Mouse (Mus musculus) forebrain, postnatal 0 days (tissue): ENCODE measurements at regions not wholly inside any gene's neighbourhood (a gene's known extent, or its start where the extent isn't known, plus 50 kb on each side); places are given as distances from the start of the nearest gene placed in this dataset.

Source experiments
- ATAC-seq: fragments of 200-750 bp; cut with Nextera tagmentation; 2 replicates; pipeline ENCODE4 v1.8.0; 2017; ENCODE audit warnings: mild to moderate bottlenecking, moderate library complexity
- DNase-seq: peaks from one replicate; pipeline ENCODE4 v3.0.0-alpha.2; 2015
- H3K27ac ChIP-seq: fragments of 300-500 bp; sonication (generic); 2 replicates; pipeline ENCODE4 v1.5.1; 2014; ENCODE audit warnings: low read depth, mild to moderate bottlenecking, antibody characterized with exemption, low read length, moderate library complexity, mixed read lengths
- H3K27me3 ChIP-seq: fragments of 300-500 bp; sonication (generic); 2 replicates; pipeline ENCODE4 v1.6.1; 2014; ENCODE audit warnings: mild to moderate bottlenecking, low read length, mixed read lengths; ENCODE audit not compliant: insufficient read depth
- H3K36me3 ChIP-seq: fragments of 300-500 bp; sonication (generic); 2 replicates; pipeline ENCODE4 v1.6.1; 2014; ENCODE audit warnings: mild to moderate bottlenecking, moderate library complexity; ENCODE audit not compliant: insufficient read depth
- H3K4me1 ChIP-seq: fragments of 300-500 bp; sonication (generic); 2 replicates; pipeline ENCODE4 v1.6.1; 2014; ENCODE audit warnings: antibody characterized with exemption; ENCODE audit not compliant: insufficient read depth
- H3K4me2 ChIP-seq: fragments of 300-500 bp; sonication (generic); 2 replicates; pipeline ENCODE4 v1.6.1; 2014; ENCODE audit warnings: low read depth, mild to moderate bottlenecking, moderate library complexity
- H3K4me3 ChIP-seq: fragments of 300-500 bp; sonication (generic); 2 replicates; pipeline ENCODE4 v1.5.1; 2014; ENCODE audit warnings: low read depth, low read length, mixed read lengths
- H3K9ac ChIP-seq: fragments of 300-500 bp; sonication (generic); 2 replicates; pipeline ENCODE4 v1.6.1; 2014; ENCODE audit warnings: mild to moderate bottlenecking
- H3K9me3 ChIP-seq: fragments of 300-500 bp; sonication (generic); 2 replicates; pipeline ENCODE4 v1.6.1; 2016; ENCODE audit warnings: low read length
- CTCF ChIP-seq: sonication (generic); IDR thresholded peaks from 2 replicates; pipeline ENCODE4 v1.5.1; 2016; ENCODE audit warnings: antibody characterized with exemption, control low read depth, low read depth
- WGBS: fragments of 180-500 bp; shearing (Covaris S2); extraction: QIAGEN DNeasy Blood & Tissue Kit; methylation state at CpG from one replicate; pipeline ENCODE4 v1.1.7; 2014; 5-methylcytosine and 5-hydroxymethylcytosine counted together

GRCm38 (mm10) chr3:133599731-133600130 lies 54.8 kb upstream of the Tet2 start:
- Histone ChIP-seq H3K4me2 (no peak overlapping the region), H3K36me3 (no peaks in the 10 kb centered on the region), H3K27me3 (no peaks in the 10 kb centered on the region), H3K9me3 (no peaks in the 10 kb centered on the region), H3K27ac (no peak overlapping the region), H3K4me3 (no peak overlapping the region), H3K4me1 (peaks cover 15% of the 10 kb centered on the region; the same call in 1 of the 2 replicates), H3K9ac (no peak overlapping the region)
- ATAC-seq (no peak), DNase-seq (no peak)
- no peak for TF ChIP-seq CTCF
- 94% methylated on average over 7 of the region's 7 CpGs for WGBS

GRCm38 (mm10) chr3:133600447-133601220 lies 55.7 kb upstream of the Tet2 start:
- H3K27me3 ChIP-seq: no peaks in the 10 kb centered on the region
- H3K4me2 ChIP-seq: peak overlapping the region; percentile 10; the same call in 1 of the 2 replicates
- no peaks in the 10 kb centered on the region for H3K36me3 ChIP-seq
- DNase-seq: peak; percentile 72
- no peak overlapping the region for H3K4me3 ChIP-seq
- 9% methylated on average over 11 of the region's 11 CpGs for WGBS
- peak; percentile 95 for ATAC-seq
- peak overlapping the region; percentile 9; the same call in 1 of the 2 replicates for H3K27ac ChIP-seq
- H3K4me1 ChIP-seq: peaks cover 15% of the 10 kb centered on the region; the same call in 1 of the 2 replicates
- no peaks in the 10 kb centered on the region for H3K9me3 ChIP-seq
- TF ChIP-seq CTCF: no peak
- H3K9ac ChIP-seq: peak overlapping the region; percentile 25; the same call in 1 of the 2 replicates

- ATAC-seq: no peak
Observed at GRCm38 (mm10) chr3:133605460-133605859, 60.5 kb upstream of the Tet2 start.

GRCm38 (mm10) chr3:133608845-133609261 lies 63.9 kb upstream of the Tet2 start:
- Histone ChIP-seq H3K27ac (no peak overlapping the region), H3K4me2 (no peak overlapping the region), H3K4me1 (no peaks in the 10 kb centered on the region), H3K27me3 (no peaks in the 10 kb centered on the region), H3K36me3 (no peaks in the 10 kb centered on the region), H3K9ac (no peak overlapping the region), H3K9me3 (no peaks in the 10 kb centered on the region), H3K4me3 (no peak overlapping the region)
- DNase-seq (no peak), ATAC-seq (peak; percentile 25; the same call in 1 of the 2 replicates)
- 95% methylated on average over 3 of the region's 3 CpGs for WGBS
- no peak for TF ChIP-seq CTCF

More at GRCm38 (mm10) chr3:133605460-133605859, 60.5 kb upstream of the Tet2 start:
- WGBS: 93% methylated on average over 6 of the region's 6 CpGs
- Histone ChIP-seq H3K36me3 (no peaks in the 10 kb centered on the region), H3K9ac (no peak overlapping the region), H3K4me3 (no peak overlapping the region), H3K27ac (no peak overlapping the region), H3K27me3 (no peaks in the 10 kb centered on the region), H3K4me2 (no peak overlapping the region), H3K9me3 (no peaks in the 10 kb centered on the region), H3K4me1 (peaks cover 10% of the 10 kb centered on the region; the same call in 1 of the 2 replicates)
- no peak for DNase-seq
- TF ChIP-seq CTCF: no peak

- Histone ChIP-seq H3K9ac (peak overlapping the region; percentile 45), H3K4me3 (peak overlapping the region; percentile 31), H3K27me3 (no peaks in the 10 kb centered on the region), H3K4me2 (peak overlapping the region; percentile 48), H3K36me3 (no peaks in the 10 kb centered on the region), H3K4me1 (peaks cover 6% of the 10 kb centered on the region; the same call in 1 of the 2 replicates), H3K27ac (no peak overlapping the region), H3K9me3 (no peaks in the 10 kb centered on the region)
- peak; percentile 47 for ATAC-seq
- DNase-seq: peak; percentile 50
- no peak for TF ChIP-seq CTCF
- WGBS: 11% methylated on average over 12 of the region's 12 CpGs
Observed at GRCm38 (mm10) chr3:133613836-133614711, 69.1 kb upstream of the Tet2 start.

- 12% methylated on average over 14 of the region's 14 CpGs for WGBS
- no peak for TF ChIP-seq CTCF
- Histone ChIP-seq H3K9me3 (no peaks in the 10 kb centered on the region), H3K36me3 (no peaks in the 10 kb centered on the region), H3K4me2 (peak overlapping the region; percentile 48), H3K27ac (no peak overlapping the region), H3K9ac (peak overlapping the region; percentile 45), H3K4me1 (peaks cover 6% of the 10 kb centered on the region; the same call in 1 of the 2 replicates), H3K27me3 (no peaks in the 10 kb centered on the region), H3K4me3 (peak overlapping the region; percentile 31)
- ATAC-seq (peak; percentile 78), DNase-seq (peak; percentile 58)
Observed at GRCm38 (mm10) chr3:133614712-133615426, 69.9 kb upstream of the Tet2 start.
